Mouse (Mus musculus): ENCODE data around the gene Fndc3b.

- no peak for TF ChIP-seq CTCF (conservative IDR thresholded peaks at IDR 0.05; ENCODE audit: insufficient read depth, insufficient read length, low read depth, low read length)
- no peak for TF ChIP-seq POLR2A (IDR thresholded peaks at IDR 0.05; ENCODE audit: low read depth, low read length)
Measured at GRCm38 (mm10) chr3:27613011-27613410, 98.1 kb downstream of the Fndc3b start.

Measured in kidney, adult 2 months (tissue).